Mouse (Mus musculus) ovary, postnatal 36 days (tissue): ENCODE data around the gene Map3k3.

Experiments used
- DNase-seq: peaks from one replicate; pipeline ENCODE4 v3.0.0; 2022; ENCODE audit warnings: low spot score, mixed read lengths

Gene Map3k3

GRCm38 (mm10) chr11:106083708-106084701 is at the start of gene Map3k3:
TSS of gene Map3k3 (plus strand) at chr11:106084613.
- peak; percentile 99 for DNase-seq

DNA sequence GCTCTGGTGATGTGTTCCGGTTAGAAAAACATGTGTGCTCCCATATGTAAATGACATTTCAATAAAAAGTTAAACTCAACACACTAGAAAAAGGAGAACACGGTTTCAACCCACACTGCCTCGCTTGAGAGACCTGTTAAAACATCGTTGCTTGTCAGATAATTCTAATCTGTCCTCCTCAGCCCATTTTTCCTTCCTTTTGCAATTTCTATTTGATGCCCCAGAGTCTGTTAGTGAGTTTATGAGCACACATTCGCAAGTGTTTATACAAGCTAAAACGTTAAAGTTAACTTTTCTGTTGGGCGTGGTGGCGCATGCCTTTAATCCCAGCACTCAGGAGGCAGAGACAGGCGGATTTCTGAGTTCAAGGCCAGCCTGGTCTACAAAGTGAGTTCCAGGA is 49.4 kb upstream of the Map3k3 start:
- DNase-seq, result no peak

GRCm38 (mm10) chr11:106036548-106037417 is 47.6 kb upstream of the Map3k3 start, which contains the start of gene Dcaf7:
TSS of gene Dcaf7 (plus strand) at chr11:106036872.
- DNase-seq, result peak; percentile 95

- no peak for DNase-seq
Observed at GRCm38 (mm10) chr11:106037418-106037751, 47.0 kb upstream of the Map3k3 start.

GRCm38 (mm10) chr11:106044349-106044748 is 40.1 kb upstream of the Map3k3 start:
- DNase-seq, result no peak

- no peak for DNase-seq
Observed at GRCm38 (mm10) chr11:106045256-106045655, 39.2 kb upstream of the Map3k3 start.

DNA sequence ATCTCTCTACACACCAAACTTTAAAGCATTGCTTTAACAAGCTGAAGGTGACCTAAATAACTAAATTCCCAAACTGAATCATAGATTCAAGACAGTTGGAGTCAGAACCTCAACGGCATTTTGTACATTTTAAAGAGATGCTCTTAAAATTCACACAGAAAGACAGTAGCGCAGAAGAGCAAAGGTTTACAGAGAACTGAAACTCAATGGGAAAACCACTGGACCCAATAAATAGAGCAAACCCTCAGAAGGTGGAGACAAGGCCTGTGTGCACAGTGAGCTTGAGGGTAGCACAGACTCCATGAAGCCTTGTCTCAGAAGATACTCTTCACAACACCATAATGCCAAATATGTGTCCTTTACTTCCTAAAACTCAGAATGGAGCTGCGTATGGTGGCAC is 38.6 kb upstream of the Map3k3 start:
- DNase-seq, result no peak

GRCm38 (mm10) chr11:106046584-106046983 is 37.8 kb upstream of the Map3k3 start:
- no peak for DNase-seq

GRCm38 (mm10) chr11:106053921-106054320 is 30.5 kb upstream of the Map3k3 start:
- no peak for DNase-seq

GRCm38 (mm10) chr11:106054600-106054999 is 29.8 kb upstream of the Map3k3 start:
- DNase-seq, result no peak

- DNase-seq, result no peak
Observed at GRCm38 (mm10) chr11:106055341-106055740, 29.1 kb upstream of the Map3k3 start.

- DNase-seq, result no peak
Observed at GRCm38 (mm10) chr11:106056819-106057491, 27.5 kb upstream of the Map3k3 start.

DNA sequence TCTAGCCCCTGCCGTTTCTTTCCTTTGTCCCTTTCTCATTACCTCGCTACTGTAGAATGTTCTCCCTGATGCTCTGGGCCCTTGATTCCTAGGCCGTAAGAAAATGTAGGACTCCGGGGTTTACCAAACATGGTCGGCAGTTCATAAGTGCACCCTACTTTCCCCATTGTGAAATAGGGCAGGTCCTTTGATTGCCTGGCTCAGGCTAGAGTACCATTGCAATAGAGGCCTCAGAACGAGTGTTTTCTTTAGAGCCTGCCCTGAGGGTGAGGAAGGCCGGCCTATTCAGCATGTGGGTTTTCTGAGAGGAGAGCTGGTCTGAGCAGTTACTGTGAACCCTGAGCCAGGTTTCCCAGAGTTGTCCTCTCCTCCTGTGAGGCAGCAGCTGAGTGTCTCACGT is 26.4 kb upstream of the Map3k3 start:
- no peak for DNase-seq

DNA sequence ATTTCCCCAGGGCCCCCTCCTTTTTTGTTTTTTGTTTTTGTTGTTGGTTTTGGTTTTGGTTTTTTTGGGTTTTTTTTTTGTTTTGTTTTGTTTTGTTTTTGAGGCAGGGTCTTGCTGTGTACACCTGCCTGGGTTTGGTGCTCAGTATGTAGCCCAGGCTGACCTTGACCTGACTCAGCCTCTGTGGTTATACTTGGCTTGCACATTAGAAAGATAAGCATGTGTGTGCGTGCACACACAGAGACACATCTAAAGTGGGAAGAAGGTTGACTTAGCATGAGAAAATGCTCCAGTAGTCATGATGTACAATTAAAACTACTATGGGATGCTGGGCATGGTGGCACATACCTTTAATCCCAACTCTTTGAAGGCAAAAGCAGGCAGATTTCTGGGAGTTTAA is 23.9 kb upstream of the Map3k3 start:
- DNase-seq, result no peak

- DNase-seq, result no peak
Observed at GRCm38 (mm10) chr11:106061311-106061710, 23.1 kb upstream of the Map3k3 start.

DNA sequence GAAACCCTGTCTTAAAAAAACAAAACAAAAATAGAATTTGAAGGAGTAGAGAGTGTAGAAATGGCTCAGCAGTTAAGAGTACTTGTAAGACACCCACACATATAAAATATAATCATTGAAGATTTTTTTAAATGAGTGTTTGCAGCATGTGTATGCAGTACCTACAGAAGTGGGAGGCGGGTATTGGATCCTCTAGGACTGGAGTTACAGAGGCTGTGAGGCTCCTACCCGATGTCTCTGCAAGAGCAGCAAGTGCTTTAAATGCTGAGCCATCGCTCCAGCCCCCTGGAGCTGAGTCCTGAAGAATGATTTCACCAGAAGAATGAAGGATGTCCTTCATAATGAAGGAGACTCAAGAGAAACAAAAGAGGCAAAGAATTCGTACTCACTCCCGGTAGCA is 20.7 kb upstream of the Map3k3 start:
- no peak for DNase-seq

DNA sequence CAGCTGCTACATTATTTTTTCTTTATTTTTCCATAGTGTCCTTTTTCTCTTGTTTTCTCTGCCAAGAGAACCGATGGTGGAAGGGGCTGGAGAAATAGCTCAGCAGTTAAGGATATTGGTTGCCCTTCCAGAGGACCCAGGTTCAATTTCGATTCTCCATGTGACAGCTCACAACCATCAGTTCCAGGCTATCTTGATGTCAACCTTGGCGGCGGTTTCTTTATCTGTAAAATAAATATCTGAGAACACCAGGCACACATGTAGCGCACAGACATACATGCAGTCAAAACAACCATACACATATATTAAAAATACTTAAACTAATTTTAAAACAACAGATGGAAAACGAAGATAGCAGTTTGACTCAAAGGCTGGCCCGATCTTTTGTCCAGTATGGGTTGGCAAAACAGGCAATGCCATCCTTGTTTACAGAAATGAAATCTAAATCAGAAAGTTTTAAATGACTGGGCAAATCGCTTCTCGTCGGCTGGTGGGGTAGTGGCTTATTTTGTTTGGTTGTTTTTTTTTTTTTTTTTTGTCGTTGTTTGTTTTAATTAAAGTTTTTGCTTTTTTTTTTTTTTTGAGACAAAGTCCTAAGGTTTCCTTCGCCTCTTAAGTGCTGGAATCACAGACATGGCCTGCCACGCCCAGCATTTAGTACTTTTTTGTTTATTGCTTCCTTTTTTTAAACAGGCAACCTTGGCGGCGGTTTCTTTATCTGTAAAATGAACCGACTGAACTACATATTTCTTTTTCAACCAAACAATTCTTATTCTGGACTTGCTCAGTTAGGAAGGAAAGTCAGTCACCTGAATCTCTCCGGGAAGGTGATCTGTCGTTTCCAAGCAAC is 19.1 kb upstream of the Map3k3 start:
- DNase-seq, result no peak

DNA sequence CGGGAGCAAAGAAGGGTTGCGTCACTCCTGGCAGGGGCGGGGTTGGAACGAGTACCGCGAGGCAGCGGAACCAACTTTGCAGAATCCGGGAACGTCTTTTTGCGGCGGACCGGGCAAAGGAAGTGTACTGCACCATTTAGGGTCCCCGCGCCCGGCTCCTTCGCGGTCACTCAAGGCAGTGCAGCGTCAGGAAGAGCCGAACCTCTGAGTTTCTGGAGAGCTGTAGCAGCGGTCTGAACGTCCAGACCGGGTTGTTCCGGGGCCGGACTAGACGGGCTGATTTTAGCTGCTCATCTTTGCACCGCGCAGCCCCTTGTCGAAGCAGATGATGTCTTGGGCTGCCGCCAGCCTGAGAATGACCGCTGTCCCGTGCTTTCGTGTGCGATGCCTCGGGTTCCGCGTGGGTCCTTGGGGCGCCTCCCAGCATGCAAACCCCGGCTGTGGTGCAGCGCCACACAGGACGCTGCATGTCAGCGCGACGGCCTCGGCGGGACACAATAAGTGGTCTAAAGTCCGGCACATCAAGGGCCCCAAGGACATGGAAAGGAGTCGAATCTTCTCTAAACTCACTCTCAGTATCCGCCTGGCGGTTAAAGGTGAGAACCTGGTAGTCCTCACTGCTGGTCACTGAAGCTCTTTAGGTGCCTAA is 18.4 kb upstream of the Map3k3 start, which contains the start of gene Taco1:
Gene Taco1, plus strand, starts transcription at position 139 of the 649 bp plus-strand sequence.
- peak; percentile 93 for DNase-seq

- peak; percentile 20 for DNase-seq
Observed at GRCm38 (mm10) chr11:106066616-106067015, 17.8 kb upstream of the Map3k3 start.

DNA sequence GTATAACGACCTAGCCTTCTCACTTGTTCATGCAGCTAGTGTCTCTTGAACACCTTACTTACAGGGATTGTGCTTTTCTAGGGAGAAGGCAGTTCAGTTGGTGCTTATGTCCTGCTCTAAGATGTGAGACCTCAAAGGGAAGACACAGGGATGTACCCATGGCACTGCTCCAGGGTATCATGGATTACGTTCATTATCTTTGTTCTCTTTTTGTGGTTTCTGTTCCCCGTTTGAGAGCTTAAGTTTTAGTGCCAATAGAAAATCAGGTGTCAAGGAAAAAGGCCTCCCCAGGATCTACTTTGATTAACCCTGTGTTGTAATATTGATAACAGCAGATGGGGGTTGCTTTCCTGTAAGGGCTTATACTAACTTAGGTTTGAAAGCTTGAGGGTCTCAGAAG is 10.6 kb upstream of the Map3k3 start:
- no peak for DNase-seq

GRCm38 (mm10) chr11:106076321-106076720 is 8.1 kb upstream of the Map3k3 start:
- DNase-seq, result peak; percentile 69
